Mouse (Mus musculus) heart, embryonic 14.5 days (tissue): ENCODE measurements at regions not wholly inside any gene's neighbourhood (a gene's known extent, or its start where the extent isn't known, plus 50 kb on each side); places are given as distances from the start of the nearest gene placed in this dataset.

Source experiments
- ATAC-seq: fragments of 200-750 bp; cut with Nextera tagmentation; 2 replicates; pipeline ENCODE4 v1.8.0; 2017; ENCODE audit warnings: low read depth, moderate TSS enrichment; ENCODE audit not compliant: insufficient number of reproducible peaks, insufficient read depth, low FRiP score
- H3K27ac ChIP-seq, 2 experiments: fragments of 200-500 bp in 1 of 2; fragments of 300-500 bp in 1 of 2; sonication (generic) in 1 of 2; replicated peaks in 1 of 2; 2 replicates each; pipeline ENCODE4 v1.5.1; 2012 to 2014; ENCODE audit warnings: low read depth in 2 of 2, low read length in 2 of 2, control low read depth in 1 of 2, mild to moderate bottlenecking in 1 of 2, mixed read lengths in 1 of 2; ENCODE audit not compliant: control insufficient read depth in 1 of 2, insufficient read depth in 1 of 2
- H3K27me3 ChIP-seq: fragments of 300-500 bp; sonication (generic); 2 replicates; pipeline ENCODE4 v1.6.1; 2014; ENCODE audit warnings: mild to moderate bottlenecking, low read length, control low read depth; ENCODE audit not compliant: control insufficient read depth, insufficient read depth
- H3K36me3 ChIP-seq: fragments of 300-500 bp; sonication (generic); 2 replicates; pipeline ENCODE4 v1.6.1; 2014; ENCODE audit warnings: mild to moderate bottlenecking, control low read depth, low read length, mixed read lengths; ENCODE audit not compliant: control insufficient read depth, insufficient read depth
- H3K4me1 ChIP-seq, 2 experiments: fragments of 200-500 bp in 1 of 2; fragments of 300-500 bp in 1 of 2; sonication (generic) in 1 of 2; 2 replicates each; pipeline ENCODE4 v1.6.1; 2012 to 2014; ENCODE audit warnings: low read length in 2 of 2, control low read depth in 1 of 2, mixed read lengths in 1 of 2; ENCODE audit not compliant: control insufficient read depth in 2 of 2, insufficient read depth in 2 of 2
- H3K4me2 ChIP-seq: fragments of 300-500 bp; sonication (generic); 2 replicates; pipeline ENCODE4 v1.6.1; 2014; ENCODE audit warnings: mild to moderate bottlenecking, low read length
- H3K4me3 ChIP-seq, 2 experiments: fragments of 200-500 bp in 1 of 2; fragments of 300-500 bp in 1 of 2; sonication (generic) in 1 of 2; 2 replicates each; pipeline ENCODE4 v1.5.1; 2012 to 2014; ENCODE audit warnings: low read length in 2 of 2, mild to moderate bottlenecking in 2 of 2, control low read depth in 1 of 2, low read depth in 1 of 2, moderate library complexity in 1 of 2; ENCODE audit not compliant: control insufficient read depth in 1 of 2, insufficient read depth in 1 of 2
- H3K9ac ChIP-seq: fragments of 300-500 bp; sonication (generic); 2 replicates; pipeline ENCODE4 v1.6.1; 2014; ENCODE audit warnings: mild to moderate bottlenecking, low read length
- H3K9me3 ChIP-seq: fragments of 300-500 bp; sonication (generic); 2 replicates; pipeline ENCODE4 v1.6.1; 2016; ENCODE audit warnings: low read length, control low read depth; ENCODE audit not compliant: control insufficient read depth
- WGBS: fragments of 180-500 bp; shearing (Covaris S2); extraction: QIAGEN DNeasy Blood & Tissue Kit; methylation state at CpG from one replicate; pipeline ENCODE4 v1.1.7; 2014; 5-methylcytosine and 5-hydroxymethylcytosine counted together

GRCm38 (mm10) chr13:60522719-60523450 is 78.9 kb upstream of the Dapk1 start:
- H3K27ac ChIP-seq, result no peak overlapping the region
- no peaks in the 10 kb centered on the region for H3K9me3 ChIP-seq
- no peaks in the 10 kb centered on the region for H3K27me3 ChIP-seq
- H3K4me1 ChIP-seq, result no peaks in the 10 kb centered on the region
- no peak overlapping the region for H3K9ac ChIP-seq
- ATAC-seq, result no peak
- H3K4me2 ChIP-seq, result no peak overlapping the region
- H3K36me3 ChIP-seq, result no peaks in the 10 kb centered on the region
- WGBS, result 43% methylated on average over 8 of the region's 8 CpGs
- H3K4me3 ChIP-seq, result no peak overlapping the region

- Histone ChIP-seq H3K9ac (no peak overlapping the region), H3K4me1 (0 out of 4 replicates have a peak, but pooled peaks cover 0 to 2% of the 10 kb centered on the region in 2 experiments), H3K36me3 (no peaks in the 10 kb centered on the region), H3K4me2 (no peak overlapping the region), H3K4me3 (no peak overlapping the region), H3K9me3 (no peaks in the 10 kb centered on the region), H3K27ac (no peak overlapping the region), H3K27me3 (no peaks in the 10 kb centered on the region)
- WGBS, result 85% methylated on average over 2 of the region's 2 CpGs
- no peak for ATAC-seq
Measured at GRCm38 (mm10) chr13:60527806-60528205, 73.9 kb upstream of the Dapk1 start.

DNA sequence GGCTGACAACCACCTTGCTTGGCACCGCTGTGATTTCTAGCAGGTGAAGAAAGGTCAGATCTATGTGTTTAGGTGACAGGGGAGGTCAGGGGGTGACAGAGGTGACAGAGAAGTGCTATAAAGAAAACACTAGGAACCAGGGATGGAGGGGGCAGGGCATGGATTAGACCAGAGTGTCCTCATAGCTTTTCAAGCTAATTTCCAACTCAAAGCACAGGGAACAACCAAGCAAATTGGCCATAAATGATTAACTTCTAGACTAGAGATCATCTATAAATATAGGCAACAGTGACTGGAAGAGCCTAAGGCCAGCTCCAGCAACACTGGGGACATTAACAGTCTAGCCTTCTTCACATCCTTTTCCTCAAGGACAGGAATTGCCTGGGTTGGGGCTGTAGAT is 72.9 kb upstream of the Dapk1 start:
- no peaks in the 10 kb centered on the region for H3K27me3 ChIP-seq
- H3K4me2 ChIP-seq, result no peak overlapping the region
- 68% methylated on average over 1 of the region's 1 CpGs for WGBS
- H3K36me3 ChIP-seq, result no peaks in the 10 kb centered on the region
- no peaks in the 10 kb centered on the region for H3K9me3 ChIP-seq
- ATAC-seq, result no peak
- no peak overlapping the region for H3K27ac ChIP-seq
- no peak overlapping the region for H3K4me3 ChIP-seq
- no peak overlapping the region for H3K9ac ChIP-seq
- 0 out of 4 replicates have a peak, but pooled peaks cover 0 to 2% of the 10 kb centered on the region in 2 experiments for H3K4me1 ChIP-seq

- Histone ChIP-seq H3K36me3 (no peaks in the 10 kb centered on the region), H3K4me1 (0 out of 4 replicates have a peak, but pooled peaks cover 0 to 2% of the 10 kb centered on the region in 2 experiments), H3K4me2 (no peak overlapping the region), H3K9ac (no peak overlapping the region), H3K4me3 (no peak overlapping the region), H3K27ac (no peak overlapping the region), H3K9me3 (no peaks in the 10 kb centered on the region), H3K27me3 (no peaks in the 10 kb centered on the region)
- no peak for ATAC-seq
- 29% methylated on average over 6 of the region's 6 CpGs for WGBS
Measured at GRCm38 (mm10) chr13:60529381-60530069, 72.2 kb upstream of the Dapk1 start.

DNA sequence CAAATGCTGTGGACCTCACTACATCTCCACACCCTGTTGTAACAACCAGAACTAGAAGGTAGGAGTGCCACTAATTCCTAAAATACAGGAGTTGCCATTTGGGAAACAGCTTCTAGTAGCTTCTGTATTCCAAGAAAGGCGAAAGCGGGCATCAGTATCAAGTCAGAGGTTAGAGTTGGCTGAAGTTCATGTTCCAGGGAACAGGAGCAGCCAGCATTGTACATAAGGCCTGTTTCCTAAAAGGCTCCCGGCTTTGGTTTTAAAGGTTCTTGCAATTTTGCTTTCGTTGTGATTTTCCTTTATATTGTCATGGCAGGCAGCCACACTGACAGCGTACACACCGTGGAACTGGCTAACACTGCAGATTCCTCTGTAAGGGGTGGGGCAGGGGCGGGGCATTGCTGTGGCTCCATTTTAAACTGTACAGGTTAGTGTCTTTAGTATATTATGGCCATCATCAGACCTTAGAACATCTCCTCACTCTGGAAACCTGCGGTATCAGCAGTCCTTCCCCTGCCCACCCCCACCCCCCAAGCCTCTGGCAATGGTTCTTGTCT is 67.8 kb upstream of the Dapk1 start:
- no peak overlapping the region for H3K4me3 ChIP-seq
- no peaks in the 10 kb centered on the region for H3K27me3 ChIP-seq
- no peaks in the 10 kb centered on the region for H3K9me3 ChIP-seq
- no peak for ATAC-seq
- no peaks in the 10 kb centered on the region for H3K36me3 ChIP-seq
- no peak overlapping the region for H3K4me2 ChIP-seq
- H3K9ac ChIP-seq, result no peak overlapping the region
- WGBS, result 80% methylated on average over 8 of the region's 8 CpGs
- 0 out of 4 replicates have a peak, but pooled peaks cover 0 to 2% of the 10 kb centered on the region in 2 experiments for H3K4me1 ChIP-seq
- no peak overlapping the region for H3K27ac ChIP-seq

DNA sequence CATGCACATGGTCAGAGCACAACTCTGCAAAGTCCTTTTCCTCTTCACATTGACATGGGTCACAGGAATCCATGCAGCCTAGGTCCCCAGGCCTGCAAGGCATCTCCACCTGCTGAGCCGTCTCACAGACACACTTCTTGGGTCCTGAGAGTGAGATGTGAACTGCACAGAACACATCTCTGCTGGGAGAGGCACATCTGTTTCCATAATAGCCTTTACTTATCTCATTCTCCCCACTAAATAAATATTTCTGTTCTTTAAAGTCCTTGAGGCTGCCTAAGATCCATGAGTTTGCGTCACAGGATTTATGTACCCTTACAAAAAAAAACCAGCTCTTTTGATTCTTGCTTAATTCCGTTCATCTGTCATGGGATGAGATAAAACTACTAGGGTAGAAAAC is 67.2 kb upstream of the Dapk1 start:
- Histone ChIP-seq H3K27me3 (no peaks in the 10 kb centered on the region), H3K36me3 (no peaks in the 10 kb centered on the region), H3K9ac (no peak overlapping the region), H3K4me3 (no peak overlapping the region), H3K4me2 (no peak overlapping the region), H3K9me3 (no peaks in the 10 kb centered on the region), H3K4me1 (0 out of 4 replicates have a peak, but pooled peaks cover 0 to 2% of the 10 kb centered on the region in 2 experiments), H3K27ac (no peak overlapping the region)
- no peak for ATAC-seq
- 39% methylated on average over 3 of the region's 3 CpGs for WGBS

GRCm38 (mm10) chr13:60535045-60535444 is 66.7 kb upstream of the Dapk1 start:
- H3K4me3 ChIP-seq, result no peak overlapping the region
- H3K4me2 ChIP-seq, result no peak overlapping the region
- H3K9ac ChIP-seq, result no peak overlapping the region
- no peak overlapping the region for H3K27ac ChIP-seq
- 75% methylated on average over 7 of the region's 7 CpGs for WGBS
- no peaks in the 10 kb centered on the region for H3K36me3 ChIP-seq
- 0 out of 4 replicates have a peak, but pooled peaks cover 0 to 2% of the 10 kb centered on the region in 2 experiments for H3K4me1 ChIP-seq
- H3K9me3 ChIP-seq, result no peaks in the 10 kb centered on the region
- no peaks in the 10 kb centered on the region for H3K27me3 ChIP-seq
- no peak for ATAC-seq
